Mouse (Mus musculus) hindbrain, embryonic 13.5 days (tissue): ENCODE measurements around the gene Tmem208. TPM values are rescaled to one million over a fixed set of nuclear protein-coding genes. Genes with fewer than 3 reads are reported as not detected.

Experiments
- ATAC-seq: fragments of 200-750 bp; cut with Nextera tagmentation; 2 replicates; pipeline ENCODE4 v1.8.0; 2017; ENCODE audit warnings: moderate TSS enrichment; ENCODE audit not compliant: low FRiP score
- H3K27ac ChIP-seq: fragments of 300-500 bp; sonication (generic); 2 replicates; pipeline ENCODE4 v1.5.1; 2015; ENCODE audit warnings: inconsistent platforms, mild to moderate bottlenecking, moderate library complexity
- H3K27me3 ChIP-seq: fragments of 300-500 bp; sonication (generic); 2 replicates; pipeline ENCODE4 v1.6.1; 2015; ENCODE audit warnings: mild to moderate bottlenecking, inconsistent platforms
- H3K36me3 ChIP-seq: fragments of 300-500 bp; sonication (generic); 2 replicates; pipeline ENCODE4 v1.6.1; 2015; ENCODE audit warnings: mild to moderate bottlenecking, inconsistent platforms
- H3K4me1 ChIP-seq: fragments of 300-500 bp; sonication (generic); replicated peaks from 2 replicates; pipeline ENCODE4 v1.6.1; 2015; ENCODE audit warnings: inconsistent platforms
- H3K4me2 ChIP-seq: fragments of 300-500 bp; sonication (generic); 2 replicates; pipeline ENCODE4 v1.6.1; 2015; ENCODE audit warnings: inconsistent platforms, mild to moderate bottlenecking, moderate library complexity
- H3K4me3 ChIP-seq: fragments of 300-500 bp; sonication (generic); 2 replicates; pipeline ENCODE4 v1.5.1; 2015; ENCODE audit warnings: mild to moderate bottlenecking, inconsistent platforms
- H3K9ac ChIP-seq: fragments of 300-500 bp; sonication (generic); 2 replicates; pipeline ENCODE4 v1.6.1; 2015; ENCODE audit warnings: mild to moderate bottlenecking, inconsistent platforms
- H3K9me3 ChIP-seq: fragments of 300-500 bp; sonication (generic); 2 replicates; pipeline ENCODE4 v1.6.1; 2016; ENCODE audit warnings: inconsistent platforms
- WGBS: fragments of 180-500 bp; shearing (Covaris S2); methylation state at CpG from one replicate; pipeline ENCODE4 v1.1.7; 2015; 5-methylcytosine and 5-hydroxymethylcytosine counted together
- polyA plus RNA-seq: library from polyadenylated mRNA; unstranded; fragments of >200 nt; fragmentation: Nextera tagmentation; extraction: Ambion mirVana; gene quantifications from 2 replicates; pipeline ENCODE4 v1.2.1, GENCODE M21; 2015

The Tmem208 gene
- polyA plus RNA-seq, 1 experiment from 2014 or later, result 136 TPM

DNA sequence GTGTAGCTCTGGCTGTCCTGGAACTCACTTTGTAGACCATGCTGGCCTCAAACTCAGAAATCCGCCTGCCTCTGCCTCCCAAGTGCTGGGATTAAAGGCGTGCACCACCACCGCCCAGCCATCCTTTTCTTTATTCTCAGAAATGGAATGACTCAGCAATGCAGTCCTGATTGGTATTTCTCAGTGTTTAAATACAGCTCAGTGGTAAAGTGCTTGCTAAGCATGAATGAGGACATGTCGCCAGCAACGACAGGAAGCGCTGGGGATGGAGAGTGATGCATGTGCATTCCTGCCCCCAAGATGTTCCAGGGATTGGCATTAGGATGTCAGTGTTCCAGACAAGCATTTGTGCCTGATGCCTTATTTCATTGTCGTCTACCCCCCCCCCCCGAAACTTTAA lies 22.8 kb upstream of the Tmem208 start:
- Histone ChIP-seq H3K36me3 (peaks cover 78% of the 10 kb centered on the region), H3K9ac (no peak overlapping the region)
- WGBS, result 88% methylated on average over 8 of the region's 8 CpGs

DNA sequence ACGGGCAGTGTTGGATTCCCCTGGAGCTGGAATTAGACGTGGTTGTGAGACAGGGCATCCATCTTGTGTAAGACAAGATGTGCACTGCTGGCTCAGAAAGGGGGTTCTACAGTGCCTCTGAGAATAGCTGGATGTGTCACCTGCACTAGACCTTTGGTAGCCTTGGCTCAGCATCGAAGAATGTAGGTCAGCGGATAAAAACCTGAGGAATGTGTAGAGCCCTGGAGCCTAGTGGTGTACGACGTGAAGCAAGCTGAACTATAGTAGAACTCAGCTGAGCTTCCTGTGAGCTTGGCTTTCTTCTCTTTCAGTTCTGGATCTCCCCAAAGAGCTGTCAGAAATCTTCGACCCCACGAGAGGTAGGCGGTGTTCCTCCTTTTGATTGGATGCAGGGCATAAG lies 22.3 kb upstream of the Tmem208 start:
- peaks cover 37% of the 10 kb centered on the region for H3K4me1 ChIP-seq
- ATAC-seq, result no peak
- peaks cover 80% of the 10 kb centered on the region for H3K36me3 ChIP-seq
- H3K27me3 ChIP-seq, result no peaks in the 10 kb centered on the region
- H3K27ac ChIP-seq, result 0 out of 2 replicates have a peak overlapping the region, but pooled peaks have one; percentile 53
- no peak overlapping the region; the same call in 1 of the 2 replicates for H3K9ac ChIP-seq
- H3K9me3 ChIP-seq, result no peaks in the 10 kb centered on the region
- WGBS, result 82% methylated on average over 9 of the region's 9 CpGs
- H3K4me2 ChIP-seq, result no peak overlapping the region
- H3K4me3 ChIP-seq, result no peak overlapping the region

More for the DNA sequence above, 22.8 kb upstream of the Tmem208 start:
- Histone ChIP-seq H3K4me2 (no peak overlapping the region), H3K4me3 (no peak overlapping the region), H3K9me3 (no peaks in the 10 kb centered on the region), H3K27me3 (no peaks in the 10 kb centered on the region), H3K27ac (no peak overlapping the region), H3K4me1 (peaks cover 42% of the 10 kb centered on the region)
- no peak for ATAC-seq

DNA sequence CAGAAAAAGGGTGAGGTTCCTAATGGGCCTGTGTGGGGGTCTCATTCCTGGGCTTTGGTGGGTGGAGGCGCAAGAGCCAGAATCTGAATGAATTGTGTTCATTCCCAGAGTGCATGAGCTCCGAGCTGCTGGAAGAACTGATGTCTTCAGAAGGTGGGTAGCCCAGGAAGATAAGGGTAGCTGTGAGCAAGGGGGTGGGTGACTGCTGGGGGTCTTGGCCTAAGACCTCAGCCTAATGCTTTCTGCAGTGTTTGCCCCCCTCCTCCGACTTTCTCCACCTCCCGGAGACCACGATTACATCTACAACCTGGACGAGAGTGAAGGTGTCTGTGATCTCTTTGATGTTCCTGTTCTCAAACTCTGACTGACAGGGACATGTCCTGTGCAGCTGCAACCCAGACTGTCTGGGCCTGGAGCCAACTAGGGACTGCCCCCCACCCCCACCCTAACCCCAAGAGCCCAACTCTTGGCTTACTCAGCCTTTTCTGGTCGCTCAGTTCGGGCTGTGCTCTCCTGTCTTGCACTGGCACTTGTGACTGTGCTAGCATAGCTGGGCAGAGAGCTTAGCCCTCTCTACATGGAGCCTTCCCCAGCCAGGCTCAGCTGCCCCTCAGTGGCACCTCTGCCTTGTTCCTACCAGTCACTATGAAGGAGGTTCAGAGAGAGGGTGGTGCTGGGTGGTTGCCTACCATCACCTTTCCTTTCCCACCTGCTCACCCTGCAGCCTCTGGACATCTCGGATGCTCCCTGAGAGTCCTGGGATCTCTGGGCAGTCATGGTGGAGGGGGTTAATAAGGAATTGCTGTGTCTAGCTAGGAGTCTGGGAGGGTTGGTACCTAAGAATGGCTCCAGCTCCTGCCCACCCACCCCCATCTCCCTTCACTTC lies 21.6 kb upstream of the Tmem208 start:
- Histone ChIP-seq H3K9ac (no peak overlapping the region; the same call in 1 of the 2 replicates), H3K9me3 (no peaks in the 10 kb centered on the region), H3K36me3 (peaks cover 82% of the 10 kb centered on the region), H3K27me3 (no peaks in the 10 kb centered on the region), H3K27ac (peak overlapping the region; percentile 53; the same call in 1 of the 2 replicates), H3K4me2 (no peak overlapping the region), H3K4me1 (peaks cover 30% of the 10 kb centered on the region), H3K4me3 (no peak overlapping the region)
- peak; percentile 9; the same call in 1 of the 2 replicates for ATAC-seq
- 68% methylated on average over 9 of the region's 9 CpGs for WGBS

DNA sequence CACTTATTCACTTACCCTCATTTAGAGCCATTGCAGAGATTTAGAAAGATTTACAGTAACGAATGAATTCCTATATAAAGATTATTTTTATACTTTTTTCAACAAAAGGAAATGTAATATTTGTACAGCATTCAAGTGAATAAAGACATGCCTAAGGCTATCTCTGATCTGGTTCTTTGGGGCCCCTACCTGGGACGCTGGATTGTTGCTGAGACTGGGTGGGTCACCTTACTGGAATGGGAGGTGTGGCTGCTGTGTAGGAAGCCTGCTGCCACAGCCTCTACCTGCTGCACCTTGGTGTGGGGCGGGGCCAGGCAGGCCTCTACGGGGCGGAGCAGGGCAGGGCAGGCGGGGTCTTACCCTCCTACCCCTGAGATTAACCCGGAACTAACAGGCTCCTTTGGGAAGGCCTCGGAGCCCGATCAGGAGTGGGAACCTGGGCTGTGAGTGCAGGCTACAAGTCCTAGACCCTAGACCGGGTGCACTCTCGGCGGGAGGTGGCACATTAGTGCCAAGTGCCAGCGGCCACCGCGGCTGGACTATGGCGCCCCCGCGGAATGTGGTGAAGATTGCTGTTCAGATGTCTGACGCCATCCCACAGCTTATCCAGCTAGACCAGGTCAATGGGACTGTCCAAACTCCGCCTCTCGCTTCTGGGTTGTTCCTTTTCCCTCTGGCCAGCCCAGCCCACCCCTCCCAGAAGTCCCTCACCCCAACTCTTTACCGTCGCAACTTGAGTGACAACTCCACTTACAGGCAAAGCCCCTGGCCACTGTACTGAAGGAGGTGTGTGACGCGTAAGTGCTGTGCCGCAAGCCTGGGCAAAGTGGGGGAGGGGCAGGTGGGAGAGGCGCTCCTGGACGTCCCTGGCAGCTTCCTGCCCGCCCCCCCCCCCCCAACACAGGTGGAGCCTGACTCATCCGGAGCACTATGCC lies 20.7 kb upstream of the Tmem208 start, which contains the start of gene Elmo3:
Gene Elmo3 (plus strand): TSS at position 391 of the 935 bp plus-strand sequence.
- WGBS, result 8% methylated on average over 30 of the region's 30 CpGs
- Histone ChIP-seq H3K27me3 (no peaks in the 10 kb centered on the region), H3K4me3 (peak within 1 kb of the TSS; percentile 17; the same call in 1 of the 2 replicates), H3K4me1 (peaks cover 25% of the 10 kb centered on the region), H3K4me2 (peak within 1 kb of the TSS; percentile 48), H3K9ac (peak within 1 kb of the TSS; percentile 66), H3K27ac (peak within 1 kb of the TSS; percentile 66), H3K9me3 (no peaks in the 10 kb centered on the region), H3K36me3 (peaks cover 82% of the 10 kb centered on the region)
- peak; percentile 55 for ATAC-seq

DNA sequence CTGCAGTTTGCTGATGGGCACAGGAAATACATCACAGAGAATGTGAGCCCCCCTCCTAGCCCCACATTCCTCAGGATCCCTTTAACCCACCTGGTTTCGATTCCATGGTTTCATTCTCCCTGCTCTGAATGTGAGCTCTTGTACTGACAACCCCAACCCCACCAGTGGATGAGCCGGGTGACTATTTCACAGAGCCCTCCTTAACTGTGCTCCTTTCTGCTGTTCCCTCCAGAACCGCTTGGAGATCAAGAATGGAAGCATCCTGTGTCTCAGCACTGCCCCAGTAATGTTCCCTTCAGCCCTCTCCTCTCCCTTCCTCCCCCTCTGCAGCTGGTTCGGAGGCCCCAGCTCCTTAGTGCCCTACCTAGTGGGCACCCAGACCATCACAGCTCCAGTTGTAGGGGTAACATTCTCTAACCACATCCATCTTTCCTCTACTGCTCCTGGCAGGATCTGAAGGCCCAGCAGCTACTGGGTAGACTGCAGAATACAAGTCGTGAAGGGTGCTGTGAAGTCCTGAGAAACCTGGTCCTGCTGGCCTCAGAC lies 19.9 kb upstream of the Tmem208 start:
- peaks cover 79% of the 10 kb centered on the region for H3K36me3 ChIP-seq
- peaks cover 25% of the 10 kb centered on the region for H3K4me1 ChIP-seq
- peak overlapping the region; percentile 48 for H3K4me2 ChIP-seq
- H3K27me3 ChIP-seq, result no peaks in the 10 kb centered on the region
- 60% methylated on average over 5 of the region's 5 CpGs for WGBS
- H3K4me3 ChIP-seq, result peak overlapping the region; percentile 17; the same call in 1 of the 2 replicates
- H3K27ac ChIP-seq, result peak overlapping the region; percentile 66
- no peaks in the 10 kb centered on the region for H3K9me3 ChIP-seq
- peak overlapping the region; percentile 66; the same call in 1 of the 2 replicates for H3K9ac ChIP-seq
- ATAC-seq, result peak; percentile 33

DNA sequence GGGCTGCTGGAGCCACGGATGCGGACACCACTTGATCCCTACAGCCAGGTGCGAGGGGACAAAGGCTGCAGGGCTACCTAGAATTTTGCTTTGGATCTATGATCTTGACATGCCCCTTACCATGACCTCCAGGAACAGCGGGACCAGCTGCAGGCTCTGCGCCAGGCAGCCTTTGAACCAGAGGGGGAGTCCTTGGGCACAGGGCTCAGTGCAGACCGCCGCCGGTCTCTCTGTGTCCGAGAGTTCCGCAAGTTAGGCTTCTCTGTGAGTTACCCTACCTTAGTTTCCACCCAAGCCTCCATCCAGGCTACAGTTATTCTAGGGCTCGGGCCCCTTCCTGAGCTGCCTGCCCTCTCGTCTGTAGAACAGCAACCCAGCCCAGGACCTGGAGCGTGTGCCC lies 18.5 kb upstream of the Tmem208 start:
- WGBS, result 95% methylated on average over 13 of the region's 13 CpGs
- Histone ChIP-seq H3K9me3 (no peaks in the 10 kb centered on the region), H3K27ac (no peak overlapping the region), H3K4me3 (no peak overlapping the region), H3K4me2 (no peak overlapping the region), H3K36me3 (peaks cover 79% of the 10 kb centered on the region), H3K9ac (no peak overlapping the region), H3K27me3 (no peaks in the 10 kb centered on the region), H3K4me1 (peaks cover 25% of the 10 kb centered on the region)
- ATAC-seq, result no peak

DNA sequence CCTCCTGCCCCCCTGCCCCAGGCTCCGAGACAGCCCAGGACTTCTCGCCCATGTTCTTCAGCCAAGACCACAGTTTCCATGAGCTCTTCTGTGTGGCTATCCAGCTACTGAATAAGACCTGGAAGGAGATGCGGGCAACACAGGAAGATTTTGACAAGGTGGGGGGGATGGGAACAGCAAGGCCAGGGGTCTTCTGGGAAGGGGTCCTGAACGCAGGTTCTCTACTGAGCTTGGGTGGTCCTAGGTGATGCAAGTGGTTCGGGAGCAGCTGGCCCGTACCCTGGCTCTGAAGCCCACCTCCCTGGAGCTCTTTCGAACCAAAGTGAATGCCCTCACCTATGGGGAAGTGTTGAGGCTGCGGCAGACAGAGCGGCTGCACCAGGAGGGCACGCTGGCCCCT lies 17.7 kb upstream of the Tmem208 start:
- no peak overlapping the region for H3K4me3 ChIP-seq
- H3K36me3 ChIP-seq, result peaks cover 80% of the 10 kb centered on the region
- no peaks in the 10 kb centered on the region for H3K9me3 ChIP-seq
- no peak overlapping the region for H3K9ac ChIP-seq
- no peak overlapping the region for H3K27ac ChIP-seq
- H3K27me3 ChIP-seq, result no peaks in the 10 kb centered on the region
- 96% methylated on average over 10 of the region's 10 CpGs for WGBS
- ATAC-seq, result no peak
- peaks cover 25% of the 10 kb centered on the region for H3K4me1 ChIP-seq
- no peak overlapping the region for H3K4me2 ChIP-seq

DNA sequence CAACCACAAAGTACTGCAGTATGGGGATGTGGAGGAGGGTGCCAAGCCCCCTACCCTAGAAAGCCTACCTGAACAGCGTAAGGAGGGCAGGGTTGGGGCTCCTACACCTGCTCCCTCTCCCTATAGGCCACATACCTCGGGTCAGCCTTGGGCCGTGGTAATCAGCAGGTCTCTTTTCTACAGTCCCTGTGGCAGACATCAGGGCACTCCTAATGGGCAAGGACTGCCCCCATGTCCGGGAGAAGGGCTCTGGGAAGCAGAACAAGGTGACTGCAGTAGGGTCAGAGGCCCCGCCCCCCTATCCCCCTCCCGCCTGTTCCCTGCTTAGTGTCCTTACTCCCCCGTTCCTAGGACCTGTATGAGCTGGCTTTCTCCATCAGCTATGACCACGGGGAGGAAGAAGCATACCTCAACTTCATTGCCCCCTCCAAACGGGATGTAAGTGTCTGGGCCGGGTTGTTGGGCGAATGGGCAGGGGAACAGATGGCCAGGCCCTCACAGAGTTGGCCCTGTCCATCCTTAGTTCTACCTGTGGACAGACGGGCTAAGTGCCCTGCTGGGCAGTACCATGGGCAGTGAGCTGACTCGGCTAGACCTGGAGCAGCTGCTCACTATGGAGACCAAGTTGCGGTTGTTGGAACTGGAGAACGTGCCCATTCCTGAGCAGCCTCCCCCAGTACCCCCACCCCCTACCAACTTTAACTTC lies 16.9 kb upstream of the Tmem208 start:
- no peak overlapping the region for H3K4me3 ChIP-seq
- peaks cover 80% of the 10 kb centered on the region for H3K36me3 ChIP-seq
- H3K4me1 ChIP-seq, result peaks cover 22% of the 10 kb centered on the region
- ATAC-seq, result no peak
- H3K9me3 ChIP-seq, result no peaks in the 10 kb centered on the region
- H3K27ac ChIP-seq, result no peak overlapping the region
- 82% methylated on average over 15 of the region's 15 CpGs for WGBS
- no peak overlapping the region for H3K4me2 ChIP-seq
- H3K27me3 ChIP-seq, result no peaks in the 10 kb centered on the region
- H3K9ac ChIP-seq, result no peak overlapping the region

DNA sequence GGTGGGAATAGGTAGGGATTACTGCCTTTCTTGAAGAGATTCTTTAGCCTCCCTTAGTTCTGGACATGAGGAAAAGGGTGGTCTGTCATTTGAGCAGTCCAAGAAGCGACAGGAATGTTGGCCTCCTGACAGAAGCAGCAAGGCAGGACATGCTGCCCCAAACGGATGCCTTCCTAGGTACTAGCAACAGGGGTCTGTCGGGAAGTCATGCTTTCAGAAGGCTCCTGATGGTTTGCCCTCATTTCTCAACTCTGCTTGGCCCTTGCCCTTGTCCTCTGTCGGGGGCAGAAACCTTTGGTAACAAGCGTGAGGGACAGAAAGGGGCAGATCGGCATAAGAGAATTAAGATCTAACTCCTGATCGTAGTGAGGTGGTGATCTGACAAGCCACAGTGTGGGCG lies 16.0 kb upstream of the Tmem208 start:
- H3K27me3 ChIP-seq, result no peaks in the 10 kb centered on the region
- no peak overlapping the region for H3K27ac ChIP-seq
- peaks cover 82% of the 10 kb centered on the region for H3K36me3 ChIP-seq
- ATAC-seq, result no peak
- WGBS, result 85% methylated on average over 8 of the region's 8 CpGs
- no peaks in the 10 kb centered on the region for H3K9me3 ChIP-seq
- H3K4me2 ChIP-seq, result no peak overlapping the region
- H3K4me3 ChIP-seq, result no peak overlapping the region
- H3K9ac ChIP-seq, result no peak overlapping the region
- peaks cover 14% of the 10 kb centered on the region for H3K4me1 ChIP-seq

DNA sequence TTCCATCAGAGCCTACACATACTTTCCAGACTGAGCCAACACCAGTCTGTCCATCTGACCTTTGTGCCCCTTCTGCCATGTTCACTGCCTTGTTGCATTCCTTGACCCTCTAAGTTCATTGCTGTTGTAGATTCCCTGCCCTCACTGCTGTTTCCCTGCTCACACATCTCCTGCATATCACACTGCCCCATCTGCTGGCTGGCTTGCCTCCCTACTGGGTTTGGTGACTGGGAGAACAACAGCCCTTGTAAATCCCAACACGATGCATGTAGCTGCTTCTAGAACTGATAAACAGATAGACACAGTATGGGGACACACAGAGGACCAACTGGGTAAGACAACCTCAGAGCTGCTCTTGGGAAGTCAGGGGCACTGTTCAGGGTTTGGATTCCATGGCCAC lies 14.4 kb upstream of the Tmem208 start:
- H3K4me3 ChIP-seq, result no peak overlapping the region
- no peak overlapping the region for H3K4me2 ChIP-seq
- no peak overlapping the region for H3K9ac ChIP-seq
- H3K36me3 ChIP-seq, result peaks cover 95% of the 10 kb centered on the region
- H3K4me1 ChIP-seq, result no peaks in the 10 kb centered on the region
- no peaks in the 10 kb centered on the region for H3K27me3 ChIP-seq
- 90% methylated on average over 1 of the region's 1 CpGs for WGBS
- H3K9me3 ChIP-seq, result no peaks in the 10 kb centered on the region
- H3K27ac ChIP-seq, result no peak overlapping the region
- no peak for ATAC-seq

DNA sequence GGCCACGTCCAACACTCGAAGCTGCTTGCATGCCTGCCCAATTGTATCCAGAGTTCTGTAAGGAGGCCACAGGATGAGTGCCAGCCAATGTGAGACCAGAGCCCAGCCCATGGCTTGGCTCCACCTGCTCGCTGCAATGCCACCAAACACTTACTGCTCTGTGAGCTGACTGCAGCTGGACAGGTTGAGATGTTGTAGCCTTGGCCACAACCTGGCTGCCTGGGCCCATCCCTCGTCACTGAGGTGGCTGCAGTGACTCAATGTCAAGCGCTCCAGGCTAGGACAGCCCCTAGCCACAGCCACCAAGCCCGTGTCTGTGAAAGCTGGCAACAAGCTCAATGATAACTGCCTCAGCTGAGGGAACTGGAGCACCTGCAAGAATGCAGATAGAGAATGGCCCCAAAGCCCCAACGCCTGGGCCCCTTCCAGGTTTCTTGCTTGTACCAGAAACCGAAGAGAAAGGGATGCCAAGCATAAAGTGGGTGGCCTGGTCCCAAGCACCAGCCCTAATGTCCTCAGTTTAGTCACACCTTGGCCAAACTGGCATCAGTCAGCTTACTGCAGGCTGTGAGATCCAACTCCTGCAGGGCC lies 13.2 kb upstream of the Tmem208 start:
- ATAC-seq, result no peak
- Histone ChIP-seq H3K27me3 (no peaks in the 10 kb centered on the region), H3K4me2 (no peak overlapping the region), H3K9ac (no peak overlapping the region), H3K27ac (no peak overlapping the region), H3K4me3 (no peak overlapping the region), H3K36me3 (peaks cover 97% of the 10 kb centered on the region), H3K9me3 (no peaks in the 10 kb centered on the region), H3K4me1 (no peaks in the 10 kb centered on the region)
- 95% methylated on average over 8 of the region's 8 CpGs for WGBS
